Mouse (Mus musculus): ENCODE measurements around the gene Gapt.
"Not testable (repeated sequence)": the region's sequence is repeated elsewhere in the genome, so short reads cannot be mapped to it uniquely, and the experiment has no call there.

Gene Gapt

DNA sequence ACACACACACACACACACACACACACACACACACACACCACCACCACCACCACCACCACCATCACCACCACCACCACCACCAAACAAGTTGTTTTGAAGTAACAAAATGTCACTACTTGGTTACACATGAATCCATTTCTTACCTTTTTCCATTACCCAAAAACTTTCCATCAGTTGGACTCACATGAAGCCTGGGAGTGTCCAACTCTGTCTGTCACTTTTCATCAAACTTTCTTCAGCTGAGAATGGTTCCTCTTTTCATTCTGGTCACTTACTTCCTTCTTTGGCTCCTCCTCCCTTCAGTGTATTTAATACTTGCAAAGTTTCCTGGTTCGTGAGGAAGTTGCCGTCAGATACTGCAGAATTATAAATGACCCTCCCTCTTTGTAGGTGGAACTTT lies at the start of gene Gapt:
Gene Gapt (minus strand): TSS at position 259 of the 400 bp plus-strand sequence.
- Histone ChIP-seq H3K4me1 (replicated peaks; ENCODE audit: low read depth, low read length) (no peaks in the 10 kb centered on the region), H3K4me3 (replicated peaks; ENCODE audit: low read length) (no peak within 1 kb of the TSS), H3K27me3 (ENCODE audit: insufficient read depth, low read length) (0 out of 2 replicates have a peak, but pooled peaks cover 2% of the 10 kb centered on the region), H3K9me3 (ENCODE audit: low read length) (no peaks in the 10 kb centered on the region), H3K36me3 (ENCODE audit: insufficient read depth, low read length) (no peaks in the 10 kb centered on the region)
- TF ChIP-seq CTCF (conservative IDR thresholded peaks at IDR 0.05; ENCODE audit: low read length) (no peak), POU5F1 (IDR thresholded peaks at IDR 0.05; ENCODE audit: borderline replicate concordance, low read length) (no peak), NANOG (IDR thresholded peaks at IDR 0.05; ENCODE audit: borderline replicate concordance, low read length) (no peak)

DNA sequence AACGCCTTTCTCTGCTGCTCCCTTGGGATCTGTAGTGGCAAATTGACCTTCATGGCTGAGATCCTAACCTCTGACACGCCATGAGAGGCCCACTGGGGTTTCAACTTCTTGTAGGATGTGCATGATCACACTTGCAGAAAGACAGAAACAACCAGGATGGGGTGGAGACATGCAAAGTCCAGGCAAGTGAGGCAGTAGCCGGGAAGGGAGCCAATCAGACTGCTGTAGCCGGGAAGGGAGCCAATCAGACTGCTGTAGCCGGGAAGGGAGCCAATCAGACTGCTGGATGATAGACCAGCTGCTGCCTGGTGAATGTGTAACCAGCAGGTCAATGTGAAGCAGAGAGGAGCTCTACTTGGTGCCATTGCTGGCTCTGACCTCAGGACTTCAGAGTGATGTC lies 49.2 kb upstream of the Gapt start:
- H3K36me3 ChIP-seq (ENCODE audit: insufficient read depth, low read length) = peaks cover under 1% of the 10 kb centered on the region; the same call in 1 of the 2 replicates
- H3K27me3 ChIP-seq (ENCODE audit: insufficient read depth, low read length) = no peaks in the 10 kb centered on the region
- H3K4me1 ChIP-seq (replicated peaks; ENCODE audit: low read depth, low read length) = no peaks in the 10 kb centered on the region
- TF ChIP-seq NANOG (IDR thresholded peaks at IDR 0.05; ENCODE audit: borderline replicate concordance, low read length) (no peak), POU5F1 (IDR thresholded peaks at IDR 0.05; ENCODE audit: borderline replicate concordance, low read length) (no peak), CTCF (conservative IDR thresholded peaks at IDR 0.05; ENCODE audit: low read length) (no peak)
- H3K4me3 ChIP-seq (replicated peaks; ENCODE audit: low read length) = no peak overlapping the region
- H3K9me3 ChIP-seq (ENCODE audit: low read length) = no peaks in the 10 kb centered on the region

DNA sequence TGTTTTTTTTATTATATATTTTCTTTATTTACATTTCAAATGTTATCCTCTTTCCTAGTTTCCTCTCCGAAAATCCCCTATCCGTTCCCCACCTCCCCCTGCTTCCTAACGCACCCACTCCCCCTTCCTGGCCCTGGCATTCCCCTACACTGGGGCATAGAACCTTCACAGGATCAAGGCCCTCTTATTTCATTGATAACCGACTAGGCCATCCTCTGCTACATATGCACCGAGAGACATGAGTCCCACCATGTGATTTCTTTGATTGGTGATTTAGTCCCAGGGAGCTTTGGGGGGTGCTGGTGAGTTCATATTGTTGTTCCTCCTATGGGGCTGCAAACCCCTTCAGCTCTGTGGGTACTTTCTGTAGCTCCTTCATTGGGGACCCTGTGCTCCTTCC lies 47.7 kb upstream of the Gapt start:
- H3K4me1 ChIP-seq (replicated peaks; ENCODE audit: low read depth, low read length); H3K27me3 ChIP-seq (ENCODE audit: insufficient read depth, low read length); H3K4me3 ChIP-seq (replicated peaks; ENCODE audit: low read length); H3K9me3 ChIP-seq (ENCODE audit: low read length): not testable (repeated sequence)
- peaks cover 15% of the 10 kb centered on the region for H3K36me3 ChIP-seq (ENCODE audit: insufficient read depth, low read length)

DNA sequence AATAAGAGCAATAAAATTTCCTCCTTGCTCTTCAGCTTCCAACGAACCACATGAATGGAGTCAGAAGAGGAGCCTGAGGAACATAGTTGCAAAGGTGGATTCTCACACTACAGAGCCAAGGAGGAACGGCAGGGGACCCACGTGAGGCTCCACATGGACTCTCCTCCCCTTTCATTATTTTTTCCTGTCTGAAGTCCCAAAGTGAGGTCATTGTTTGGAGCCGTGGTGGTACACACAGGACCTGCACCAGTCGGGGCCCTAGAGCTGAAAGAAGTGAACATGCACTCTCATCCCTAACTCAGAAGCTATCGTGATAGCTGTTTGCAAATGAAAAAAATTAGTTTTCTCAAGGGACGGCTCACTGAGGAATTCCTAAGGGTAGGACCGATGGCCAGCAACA lies 47.1 kb upstream of the Gapt start:
- no peaks in the 10 kb centered on the region for H3K27me3 ChIP-seq (ENCODE audit: insufficient read depth, low read length)
- H3K36me3 ChIP-seq (ENCODE audit: insufficient read depth, low read length) = peaks cover 22% of the 10 kb centered on the region
- no peak for TF ChIP-seq NANOG (IDR thresholded peaks at IDR 0.05; ENCODE audit: borderline replicate concordance, low read length)
- no peak for TF ChIP-seq CTCF (conservative IDR thresholded peaks at IDR 0.05; ENCODE audit: low read length)
- TF ChIP-seq POU5F1 (IDR thresholded peaks at IDR 0.05; ENCODE audit: borderline replicate concordance, low read length) = no peak
- no peaks in the 10 kb centered on the region for H3K4me1 ChIP-seq (replicated peaks; ENCODE audit: low read depth, low read length)
- no peaks in the 10 kb centered on the region for H3K9me3 ChIP-seq (ENCODE audit: low read length)
- no peak overlapping the region for H3K4me3 ChIP-seq (replicated peaks; ENCODE audit: low read length)

DNA sequence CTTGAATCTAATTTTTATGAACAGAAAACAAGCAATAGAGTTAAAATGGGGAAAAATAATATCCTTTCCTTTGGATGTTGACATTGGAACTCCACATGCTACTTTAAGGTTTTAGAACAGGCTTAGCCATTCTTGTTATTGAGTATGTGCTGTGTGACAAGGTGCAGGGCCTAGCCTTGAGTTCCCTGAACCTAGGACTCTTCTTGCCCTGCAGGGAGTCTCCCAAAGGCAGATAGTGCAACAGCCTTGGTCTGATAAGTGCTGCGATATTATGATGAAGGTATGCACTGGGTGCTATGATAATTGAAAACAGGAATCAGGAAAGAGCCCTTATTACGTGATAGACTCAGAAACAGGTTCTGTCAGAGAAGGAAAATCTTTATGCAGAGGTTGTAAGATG lies 44.9 kb upstream of the Gapt start:
- Histone ChIP-seq H3K9me3 (ENCODE audit: low read length) (no peaks in the 10 kb centered on the region), H3K4me3 (replicated peaks; ENCODE audit: low read length) (no peak overlapping the region), H3K27me3 (ENCODE audit: insufficient read depth, low read length) (no peaks in the 10 kb centered on the region), H3K36me3 (ENCODE audit: insufficient read depth, low read length) (peaks cover 39% of the 10 kb centered on the region), H3K4me1 (replicated peaks; ENCODE audit: low read depth, low read length) (no peaks in the 10 kb centered on the region)
- TF ChIP-seq NANOG (IDR thresholded peaks at IDR 0.05; ENCODE audit: borderline replicate concordance, low read length) (no peak), CTCF (conservative IDR thresholded peaks at IDR 0.05; ENCODE audit: low read length) (no peak), POU5F1 (IDR thresholded peaks at IDR 0.05; ENCODE audit: borderline replicate concordance, low read length) (no peak)

DNA sequence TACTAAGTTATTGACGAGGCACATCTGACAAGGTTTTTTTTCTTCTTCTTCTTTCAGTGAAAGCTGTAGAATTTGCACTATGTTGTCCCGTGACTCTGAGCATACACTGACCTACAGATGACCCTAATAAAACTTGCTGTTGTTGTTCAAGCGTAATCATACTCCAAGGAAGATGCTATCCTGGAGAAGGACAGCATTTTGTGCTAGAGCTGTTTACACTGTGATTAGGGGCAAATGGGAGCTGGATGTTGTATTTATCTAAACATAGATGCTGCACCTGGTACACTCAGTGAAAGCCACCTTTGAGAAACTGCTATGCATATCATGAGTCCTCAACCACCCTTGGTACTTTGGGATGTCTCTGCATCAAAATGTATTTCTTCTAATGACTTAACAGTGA lies 44.4 kb upstream of the Gapt start:
- TF ChIP-seq POU5F1 (IDR thresholded peaks at IDR 0.05; ENCODE audit: borderline replicate concordance, low read length) (no peak), NANOG (IDR thresholded peaks at IDR 0.05; ENCODE audit: borderline replicate concordance, low read length) (no peak), CTCF (conservative IDR thresholded peaks at IDR 0.05; ENCODE audit: low read length) (no peak)
- Histone ChIP-seq H3K27me3 (ENCODE audit: insufficient read depth, low read length) (peaks cover under 1% of the 10 kb centered on the region), H3K9me3 (ENCODE audit: low read length) (no peaks in the 10 kb centered on the region), H3K4me1 (replicated peaks; ENCODE audit: low read depth, low read length) (no peaks in the 10 kb centered on the region), H3K4me3 (replicated peaks; ENCODE audit: low read length) (no peak overlapping the region), H3K36me3 (ENCODE audit: insufficient read depth, low read length) (peaks cover 39% of the 10 kb centered on the region)

DNA sequence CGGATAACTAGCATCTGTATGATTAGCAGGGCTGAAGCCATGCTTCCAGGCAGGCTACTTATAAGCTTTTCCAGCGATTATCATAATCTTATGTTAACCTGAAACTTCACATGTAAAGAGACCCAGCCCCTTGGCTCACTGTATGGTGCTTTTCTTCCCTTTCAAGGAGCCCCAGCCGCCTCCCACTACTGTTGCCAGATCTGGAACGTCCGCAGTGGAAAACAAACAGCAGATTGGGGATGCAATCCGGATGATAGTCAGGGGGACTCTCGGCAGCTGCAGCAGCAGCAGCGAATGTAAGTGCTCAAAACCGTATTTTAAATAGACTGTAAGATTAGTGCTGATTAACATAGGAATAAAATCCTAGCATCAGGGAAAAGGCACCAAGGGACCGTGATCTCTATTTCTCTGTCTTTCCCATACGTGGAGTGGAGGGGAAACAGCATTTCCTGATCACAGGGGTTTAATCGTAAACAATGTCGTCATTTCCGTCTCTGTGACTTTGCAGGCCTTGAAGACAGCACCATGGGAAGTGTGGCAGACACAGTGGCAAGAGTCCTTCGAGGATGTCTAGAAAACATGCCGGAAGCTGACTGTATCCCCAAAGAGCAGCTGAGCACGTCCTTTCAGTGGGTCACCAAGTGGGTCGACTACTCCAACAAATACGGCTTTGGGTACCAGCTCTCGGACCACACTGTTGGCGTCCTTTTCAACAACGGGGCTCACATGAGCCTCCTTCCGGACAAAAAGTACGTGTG lies 41.7 kb upstream of the Gapt start:
- Histone ChIP-seq H3K9me3 (ENCODE audit: low read length) (no peaks in the 10 kb centered on the region), H3K4me1 (replicated peaks; ENCODE audit: low read depth, low read length) (peaks cover 9% of the 10 kb centered on the region), H3K4me3 (replicated peaks; ENCODE audit: low read length) (no peak overlapping the region), H3K27me3 (ENCODE audit: insufficient read depth, low read length) (peaks cover 20% of the 10 kb centered on the region), H3K36me3 (ENCODE audit: insufficient read depth, low read length) (peaks cover 39% of the 10 kb centered on the region)
- TF ChIP-seq CTCF (conservative IDR thresholded peaks at IDR 0.05; ENCODE audit: low read length) = no peak
- TF ChIP-seq POU5F1 (IDR thresholded peaks at IDR 0.05; ENCODE audit: borderline replicate concordance, low read length) = no peak
- TF ChIP-seq NANOG (IDR thresholded peaks at IDR 0.05; ENCODE audit: borderline replicate concordance, low read length) = no peak

DNA sequence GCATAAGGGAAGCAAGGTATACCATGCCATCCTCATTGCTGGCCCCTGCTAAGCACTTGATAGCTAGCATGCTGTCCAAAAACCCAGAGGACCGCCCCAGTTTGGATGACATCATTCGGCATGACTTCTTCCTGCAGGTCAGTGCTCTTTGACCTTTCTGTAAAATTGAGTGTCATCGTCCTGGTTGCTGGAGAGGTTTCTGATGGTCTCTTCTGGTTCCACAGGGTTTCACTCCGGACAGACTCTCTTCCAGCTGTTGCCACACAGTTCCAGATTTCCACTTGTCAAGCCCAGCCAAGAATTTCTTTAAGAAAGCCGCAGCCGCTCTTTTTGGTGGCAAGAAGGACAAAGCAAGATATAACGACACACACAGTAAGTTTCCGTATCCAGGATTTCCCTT lies 40.8 kb upstream of the Gapt start:
- peaks cover 20% of the 10 kb centered on the region for H3K27me3 ChIP-seq (ENCODE audit: insufficient read depth, low read length)
- H3K4me3 ChIP-seq (replicated peaks; ENCODE audit: low read length) = no peak overlapping the region
- peaks cover 9% of the 10 kb centered on the region for H3K4me1 ChIP-seq (replicated peaks; ENCODE audit: low read depth, low read length)
- TF ChIP-seq CTCF (conservative IDR thresholded peaks at IDR 0.05; ENCODE audit: low read length) (no peak), NANOG (IDR thresholded peaks at IDR 0.05; ENCODE audit: borderline replicate concordance, low read length) (no peak), POU5F1 (IDR thresholded peaks at IDR 0.05; ENCODE audit: borderline replicate concordance, low read length) (no peak)
- H3K36me3 ChIP-seq (ENCODE audit: insufficient read depth, low read length) = peaks cover 39% of the 10 kb centered on the region
- H3K9me3 ChIP-seq (ENCODE audit: low read length) = no peaks in the 10 kb centered on the region

Measured in E14TG2a.4 (cell line).